Mouse (Mus musculus) embryo, embryonic 11 days (tissue): ENCODE measurements around the gene Lgals7.

Source experiments
- DNase-seq: peaks from one replicate; pipeline ENCODE4 v3.0.0-alpha.2; 2015

Gene Lgals7

GRCm38 (mm10) chr7:28831411-28832125 is 32.1 kb upstream of the Lgals7 start:
- no peak for DNase-seq

- no peak for DNase-seq
Measured at GRCm38 (mm10) chr7:28832137-28832536, 31.5 kb upstream of the Lgals7 start.

DNA sequence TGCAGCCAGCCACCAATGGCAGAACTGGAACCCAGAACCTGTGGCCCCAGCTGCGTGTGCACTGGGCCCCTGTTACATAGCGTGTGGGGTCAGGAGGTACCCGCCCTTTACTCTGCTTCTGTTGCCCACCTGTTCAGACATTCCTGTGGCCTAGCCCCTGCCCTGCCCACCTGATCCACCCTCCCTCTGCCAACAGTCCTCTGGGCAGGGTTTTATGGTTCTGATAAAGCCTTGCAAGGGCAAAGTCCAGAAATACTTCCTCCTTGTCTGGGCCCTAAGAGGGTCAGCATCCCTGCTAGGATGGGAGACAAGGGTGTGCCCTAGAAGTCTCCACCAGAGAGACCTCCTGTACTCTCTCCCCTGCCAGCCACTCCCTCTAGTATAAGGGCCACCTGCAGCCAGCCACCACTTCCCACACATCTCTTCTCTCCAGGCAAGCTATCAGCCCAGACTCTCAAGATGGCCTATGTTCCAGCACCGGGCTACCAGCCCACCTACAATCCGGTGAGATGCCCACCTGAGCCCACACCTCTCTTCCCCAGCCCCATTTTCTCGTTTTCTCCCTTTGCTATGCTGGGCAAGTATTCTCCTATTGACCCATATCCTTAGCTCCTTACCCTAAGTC is 29.8 kb upstream of the Lgals7 start, which contains the start of gene Lgals4:
Lgals4 (plus strand) TSS at position 132 of the 625 bp plus-strand sequence.
- no peak for DNase-seq

DNA sequence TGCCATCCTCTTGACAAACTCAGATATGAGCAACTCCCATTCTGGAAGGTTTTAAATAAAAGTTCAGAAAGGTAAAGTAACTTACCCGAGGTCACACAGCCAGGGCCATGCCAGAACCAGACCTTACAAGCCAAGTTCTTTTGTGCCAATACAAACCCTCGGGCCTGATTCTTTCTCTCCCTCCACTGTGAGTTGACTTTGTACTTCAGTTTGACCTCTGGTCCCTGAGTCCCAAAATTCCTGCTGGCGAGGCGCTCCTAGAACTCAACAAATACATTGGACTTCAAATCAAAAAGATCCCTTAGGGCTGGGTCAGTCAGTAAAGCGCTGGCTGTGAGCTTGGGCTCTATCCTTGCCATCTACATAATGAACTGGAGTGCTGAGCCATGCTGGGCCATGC is 26.7 kb upstream of the Lgals7 start:
- no peak for DNase-seq

DNA sequence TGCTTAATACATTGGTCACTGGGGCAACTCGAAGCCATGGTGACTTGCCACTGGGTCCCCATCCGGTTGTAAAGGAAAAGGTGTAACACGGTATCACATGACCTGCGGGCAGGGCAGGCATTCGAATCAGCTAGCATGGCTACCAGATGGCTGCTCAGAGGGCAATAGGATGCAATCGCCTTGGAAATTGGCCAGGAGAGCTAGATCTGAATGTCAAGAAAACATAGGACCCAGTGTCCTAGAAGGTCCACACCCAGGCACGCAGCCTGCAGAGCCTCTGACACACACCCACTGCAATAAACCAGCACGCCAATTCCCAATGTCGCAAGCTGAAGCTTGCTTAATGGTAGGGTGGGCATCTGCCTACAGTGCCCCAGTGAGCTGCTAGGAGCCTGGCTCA is 25.3 kb upstream of the Lgals7 start:
- DNase-seq = no peak

- no peak for DNase-seq
Measured at GRCm38 (mm10) chr7:28847273-28847672, 16.4 kb upstream of the Lgals7 start.

DNA sequence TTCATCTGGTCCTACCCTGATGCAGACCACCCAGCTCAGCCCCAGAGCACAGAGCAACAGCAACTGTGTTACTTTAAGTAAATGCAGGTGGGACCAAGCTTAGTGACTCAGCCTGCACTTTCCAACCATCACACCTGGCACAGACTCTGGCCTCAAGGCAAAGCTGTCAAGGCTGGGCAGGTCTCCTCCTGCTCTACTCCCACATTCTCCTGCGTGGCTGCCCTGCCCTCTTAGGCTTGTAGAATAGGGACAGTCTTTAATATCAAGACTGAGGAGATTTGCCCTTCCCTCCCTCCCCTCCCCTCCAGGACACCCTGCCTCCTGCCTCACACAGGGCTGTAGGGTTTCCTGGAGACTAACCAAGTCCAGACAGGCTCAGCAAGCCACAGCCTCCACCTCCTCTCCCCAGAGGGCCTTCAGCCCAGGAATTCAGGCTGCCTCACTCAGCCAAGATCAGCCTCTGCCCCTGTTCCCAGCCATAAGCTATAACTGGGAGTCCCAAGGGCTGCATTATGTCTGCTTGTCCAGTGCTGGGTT is 13.9 kb upstream of the Lgals7 start:
- peak; percentile 25 for DNase-seq

DNA sequence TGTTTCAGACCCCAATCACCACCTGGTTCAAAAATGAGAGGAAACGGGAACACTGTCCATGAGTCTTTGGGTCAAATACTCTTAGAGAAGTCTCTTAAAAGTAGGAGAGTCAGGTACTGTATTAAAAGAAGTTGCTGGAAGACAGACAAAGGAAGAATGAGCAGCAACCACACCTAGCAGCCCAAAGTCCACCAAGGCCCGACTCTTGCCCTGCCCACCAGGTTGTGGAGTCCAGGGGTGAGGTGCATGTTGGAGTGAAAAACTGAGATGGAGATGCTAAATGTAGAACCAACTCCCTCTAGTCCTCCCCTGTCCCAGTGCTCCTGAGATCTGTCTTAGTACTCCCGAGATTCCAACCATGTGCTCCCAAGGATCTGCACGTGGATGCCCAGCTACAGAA is 13.0 kb upstream of the Lgals7 start:
- no peak for DNase-seq

GRCm38 (mm10) chr7:28859953-28860352 is 3.7 kb upstream of the Lgals7 start:
- DNase-seq = no peak

DNA sequence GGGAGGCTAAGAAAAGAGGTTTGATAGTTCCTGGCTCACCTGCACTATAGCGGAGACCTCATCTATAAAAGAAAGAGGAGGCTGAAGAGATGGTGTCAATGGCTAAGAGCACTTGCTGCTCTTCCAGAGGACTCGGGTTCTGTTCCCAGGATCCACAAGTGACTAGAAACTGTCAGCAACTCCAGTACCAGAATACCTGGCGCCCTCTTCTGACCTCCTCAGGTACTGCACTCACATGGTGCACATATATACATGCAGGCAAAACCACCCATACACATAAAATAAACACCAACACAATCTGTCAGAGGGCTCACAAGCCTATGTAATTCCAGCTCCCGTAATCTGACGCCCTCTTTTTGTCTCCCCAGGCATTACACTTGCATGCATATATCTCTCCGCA is 2.8 kb upstream of the Lgals7 start:
- DNase-seq = no peak

DNA sequence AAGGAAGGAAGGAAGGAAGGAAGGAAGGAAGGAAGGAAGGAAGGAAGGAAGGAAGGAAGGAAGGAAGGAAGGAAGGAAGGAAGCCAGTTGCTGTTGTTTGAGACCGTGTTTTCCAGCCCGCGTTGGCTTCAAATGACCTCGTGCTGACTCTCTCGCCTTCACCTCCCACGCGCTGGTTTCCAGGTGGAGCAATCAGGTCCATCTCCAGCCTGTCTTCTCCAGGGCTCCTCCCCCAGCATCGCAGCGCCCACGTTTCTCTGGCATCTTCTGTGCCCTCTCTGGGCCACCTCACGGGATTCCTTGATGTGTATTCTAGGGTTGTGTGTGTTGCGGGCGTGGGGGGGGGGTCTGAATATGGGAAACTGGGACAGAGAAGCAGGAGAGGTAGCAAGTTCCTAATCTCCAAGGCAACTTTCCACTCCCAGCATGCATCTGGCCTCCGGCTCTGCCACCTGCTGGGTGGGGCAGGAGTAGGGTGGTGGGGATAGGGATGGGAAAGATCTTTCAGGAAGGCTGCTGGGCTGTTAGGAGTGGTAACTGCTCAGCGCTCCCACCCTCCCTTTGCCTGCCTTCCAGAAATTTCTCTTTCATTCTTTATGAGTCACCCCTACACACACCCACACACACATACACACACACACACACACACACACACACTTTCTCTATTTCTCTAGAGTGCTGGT is 695 bp upstream of the Lgals7 start:
- DNase-seq = no peak

DNA sequence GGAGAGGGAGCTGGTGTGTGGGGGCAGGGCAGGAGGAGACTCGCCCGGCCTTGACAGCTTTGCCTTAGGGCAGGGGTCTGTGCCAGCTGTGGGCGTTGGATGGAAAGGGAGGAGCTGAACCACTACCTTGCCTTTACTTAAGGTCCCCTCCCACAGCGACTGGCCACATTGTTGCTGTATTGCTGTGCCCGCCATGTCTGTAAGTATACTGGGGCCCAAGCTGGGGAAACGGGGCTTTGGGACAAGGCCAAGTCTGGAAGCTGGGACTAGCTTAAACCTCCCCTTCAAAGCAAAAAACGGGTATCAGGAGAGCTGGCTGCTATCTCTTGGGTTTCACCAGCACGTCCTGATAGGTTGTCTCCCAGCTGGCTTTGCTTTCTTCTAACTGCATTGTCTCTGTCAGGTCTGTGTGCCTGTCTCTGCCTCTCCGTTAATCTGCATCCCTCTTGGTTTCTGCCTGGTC is 666 bp downstream of the Lgals7 start:
- no peak for DNase-seq

GRCm38 (mm10) chr7:28865481-28866300 is 2.0 kb downstream of the Lgals7 start:
- peak; percentile 85 for DNase-seq

- DNase-seq = no peak
Measured at GRCm38 (mm10) chr7:28866769-28867507, 3.3 kb downstream of the Lgals7 start.

- DNase-seq = peak; percentile 75
Measured at GRCm38 (mm10) chr7:28867508-28868340, 4.1 kb downstream of the Lgals7 start.

DNA sequence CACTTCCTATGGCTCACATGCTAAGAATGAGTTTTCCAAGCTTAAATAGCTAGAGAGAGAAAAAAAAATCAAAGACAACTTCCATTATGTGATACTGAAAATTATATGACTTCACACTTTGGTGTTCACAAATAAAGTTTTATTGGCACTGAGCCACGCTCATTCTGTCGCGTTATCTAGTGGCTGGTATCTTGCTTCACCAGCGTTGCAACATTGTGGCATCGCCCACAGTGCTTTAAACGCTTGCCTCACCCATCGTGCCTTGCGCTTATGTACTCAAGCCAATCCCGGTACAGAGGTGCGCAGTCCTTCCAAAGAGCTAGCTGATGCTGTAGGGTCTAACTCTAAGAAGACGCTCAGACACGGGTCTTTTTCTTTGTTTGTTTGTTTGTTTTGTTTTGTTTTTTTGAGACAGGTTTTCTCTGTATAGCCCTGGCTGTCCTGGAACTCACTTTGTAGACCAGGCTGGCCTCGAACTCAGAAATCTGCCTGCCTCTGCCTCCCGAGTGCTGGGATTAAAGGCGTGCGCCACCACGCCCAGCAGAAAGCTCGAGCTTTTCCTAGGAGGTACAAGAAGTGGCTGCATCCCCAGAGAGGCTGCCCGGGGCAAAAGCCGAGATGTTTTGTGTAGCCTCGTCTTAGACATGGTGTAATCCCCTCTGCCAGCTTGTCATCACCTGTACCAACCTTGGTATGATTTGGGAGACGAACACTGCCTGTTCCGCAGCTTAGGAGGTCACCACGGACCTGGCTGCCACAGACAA is 7.4 kb downstream of the Lgals7 start:
- no peak for DNase-seq

GRCm38 (mm10) chr7:28874565-28874964 is 10.9 kb downstream of the Lgals7 start:
- no peak for DNase-seq

DNA sequence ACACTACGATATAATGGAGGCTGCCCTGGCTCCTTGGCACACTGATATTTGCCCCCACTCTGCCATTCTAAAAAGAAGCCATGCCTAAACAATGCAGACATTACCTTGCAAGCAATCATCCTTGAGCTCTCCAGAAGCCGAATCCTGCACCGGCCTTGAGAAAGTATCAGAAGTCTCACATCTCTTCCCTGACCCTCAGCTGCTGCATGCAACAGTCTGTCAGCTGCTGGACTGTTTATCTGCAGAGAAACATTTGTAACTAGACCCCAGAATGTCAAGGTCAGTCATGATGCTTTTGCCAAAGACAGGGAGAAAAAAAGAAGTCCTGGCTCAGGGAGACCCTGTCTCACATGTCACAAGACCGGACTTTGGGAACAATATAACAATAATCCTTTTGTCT is 12.4 kb downstream of the Lgals7 start:
- DNase-seq = no peak

DNA sequence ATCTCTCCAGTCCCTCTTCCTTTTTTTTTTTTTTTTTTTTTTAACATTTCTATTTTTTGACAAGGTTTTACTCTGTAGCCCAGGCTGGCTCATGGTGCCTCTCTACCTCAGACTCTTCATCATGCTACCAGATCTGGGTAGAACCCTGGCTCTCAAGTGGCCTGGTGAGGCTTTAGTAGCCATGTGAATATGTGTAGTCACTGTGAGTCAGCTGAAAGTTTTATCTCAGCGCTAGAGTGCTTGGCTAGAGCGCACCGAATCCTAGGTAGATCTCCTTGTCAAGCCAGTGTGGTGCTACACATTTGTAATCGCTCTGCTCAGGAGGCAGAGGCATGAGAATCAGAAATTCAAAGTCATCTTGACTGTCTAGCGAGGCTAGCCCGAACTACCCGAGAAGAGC is 13.5 kb downstream of the Lgals7 start:
- no peak for DNase-seq

DNA sequence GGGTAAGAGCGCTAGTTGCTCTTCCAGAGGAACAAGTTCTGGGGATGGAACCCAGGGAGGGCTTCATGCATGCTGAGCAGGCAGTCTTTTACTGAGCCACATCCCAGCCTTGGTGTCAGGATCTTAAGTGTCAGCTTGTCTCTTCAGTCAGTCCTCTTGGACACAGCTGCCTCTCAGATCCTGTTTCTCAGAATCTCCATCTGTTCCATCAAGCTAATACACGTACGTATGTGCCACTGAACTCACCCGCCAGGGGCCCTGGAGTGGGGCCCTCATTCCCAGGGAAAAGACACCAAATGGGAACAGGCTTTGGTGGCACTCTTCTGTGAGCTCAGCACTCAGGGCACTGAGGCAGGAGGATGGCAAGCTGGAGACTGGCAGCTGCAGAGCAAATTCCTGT is 14.2 kb downstream of the Lgals7 start:
- no peak for DNase-seq
